Mouse (Mus musculus) stomach, embryonic 16.5 days (tissue): ENCODE data around the gene Acss2. TPM values are rescaled to one million over a fixed set of nuclear protein-coding genes. Genes with fewer than 3 reads are reported as not detected.

Source experiments
- ATAC-seq: fragments of 200-750 bp; cut with Nextera tagmentation; 2 replicates; pipeline ENCODE4 v1.8.0; 2017; ENCODE audit warnings: moderate number of reproducible peaks, moderate TSS enrichment; ENCODE audit not compliant: insufficient read depth, low FRiP score
- H3K27ac ChIP-seq: fragments of 300-500 bp; sonication (generic); 2 replicates; pipeline ENCODE4 v1.5.1; 2014; ENCODE audit warnings: low read length
- H3K27me3 ChIP-seq: fragments of 300-500 bp; sonication (generic); 2 replicates; pipeline ENCODE4 v1.6.1; 2014; ENCODE audit warnings: low read length, control low read depth, mixed read lengths; ENCODE audit not compliant: control insufficient read depth, insufficient read depth
- H3K36me3 ChIP-seq: fragments of 300-500 bp; sonication (generic); 2 replicates; pipeline ENCODE4 v1.6.1; 2014; ENCODE audit warnings: low read length; ENCODE audit not compliant: control insufficient read depth, insufficient read depth
- H3K4me1 ChIP-seq: fragments of 300-500 bp; sonication (generic); 2 replicates; pipeline ENCODE4 v1.6.1; 2014; ENCODE audit warnings: low read length, control low read depth, mixed read lengths; ENCODE audit not compliant: control insufficient read depth, insufficient read depth
- H3K4me2 ChIP-seq: fragments of 300-500 bp; sonication (generic); 2 replicates; pipeline ENCODE4 v1.6.1; 2014; ENCODE audit warnings: low read depth, low read length, mixed read lengths
- H3K4me3 ChIP-seq: fragments of 300-500 bp; sonication (generic); replicated peaks from 2 replicates; pipeline ENCODE4 v1.5.1; 2014; ENCODE audit warnings: mild to moderate bottlenecking, low read length
- H3K9ac ChIP-seq: fragments of 300-500 bp; sonication (generic); 2 replicates; pipeline ENCODE4 v1.6.1; 2014; ENCODE audit warnings: low read length
- H3K9me3 ChIP-seq: fragments of 300-500 bp; sonication (generic); replicated peaks from 2 replicates; pipeline ENCODE4 v1.6.1; 2016; ENCODE audit warnings: low read length, control low read depth; ENCODE audit not compliant: control insufficient read depth
- WGBS: fragments of 180-500 bp; shearing (Covaris S2); extraction: QIAGEN DNeasy Blood & Tissue Kit; methylation state at CpG from one replicate; pipeline ENCODE4 v1.1.7; 2014; 5-methylcytosine and 5-hydroxymethylcytosine counted together
- polyA plus RNA-seq: library from polyadenylated mRNA; unstranded; fragments of >200 nt; fragmentation: Nextera tagmentation; extraction: Ambion mirVana; gene quantifications from 2 replicates; pipeline ENCODE4 v1.2.1, GENCODE M21; 2015

Gene Acss2
- polyA plus RNA-seq, 1 experiment from 2014 or later, result 15.4 TPM

- Histone ChIP-seq H3K27me3 (no peaks in the 10 kb centered on the region; the same call in 1 of the 2 replicates), H3K9ac (no peak overlapping the region), H3K27ac (no peak overlapping the region), H3K4me3 (no peak overlapping the region), H3K4me2 (no peak overlapping the region), H3K9me3 (no peaks in the 10 kb centered on the region), H3K36me3 (no peaks in the 10 kb centered on the region), H3K4me1 (peaks cover 5% of the 10 kb centered on the region; the same call in 1 of the 2 replicates)
- no peak for ATAC-seq
- 84% methylated on average over 9 of the region's 9 CpGs for WGBS
Observed at GRCm38 (mm10) chr2:155611834-155612550, 94.2 kb downstream of the Acss2 start.

GRCm38 (mm10) chr2:155613326-155613755 is 95.6 kb downstream of the Acss2 start:
- ATAC-seq, result peak; percentile 94
- H3K9me3 ChIP-seq, result no peaks in the 10 kb centered on the region
- H3K27me3 ChIP-seq, result no peaks in the 10 kb centered on the region; the same call in 1 of the 2 replicates
- WGBS, result 3% methylated on average over 20 of the region's 20 CpGs
- no peaks in the 10 kb centered on the region for H3K36me3 ChIP-seq
- peaks cover 5% of the 10 kb centered on the region; the same call in 1 of the 2 replicates for H3K4me1 ChIP-seq
- H3K4me2 ChIP-seq, result peak overlapping the region; percentile 45
- peak overlapping the region; percentile 21 for H3K4me3 ChIP-seq
- H3K9ac ChIP-seq, result peak overlapping the region; percentile 15; the same call in 1 of the 2 replicates
- H3K27ac ChIP-seq, result no peak overlapping the region

GRCm38 (mm10) chr2:155613953-155614352 is 96.2 kb downstream of the Acss2 start:
- no peaks in the 10 kb centered on the region for H3K9me3 ChIP-seq
- H3K9ac ChIP-seq, result peak overlapping the region; percentile 15; the same call in 1 of the 2 replicates
- H3K4me3 ChIP-seq, result peak overlapping the region; percentile 21; the same call in 1 of the 2 replicates
- no peak overlapping the region for H3K27ac ChIP-seq
- ATAC-seq, result no peak
- H3K36me3 ChIP-seq, result no peaks in the 10 kb centered on the region
- H3K4me2 ChIP-seq, result peak overlapping the region; percentile 45
- H3K27me3 ChIP-seq, result no peaks in the 10 kb centered on the region; the same call in 1 of the 2 replicates
- 54% methylated on average over 8 of the region's 8 CpGs for WGBS
- H3K4me1 ChIP-seq, result peaks cover 5% of the 10 kb centered on the region; the same call in 1 of the 2 replicates

GRCm38 (mm10) chr2:155616971-155617370 is 99.2 kb downstream of the Acss2 start:
- ATAC-seq, result no peak
- no peaks in the 10 kb centered on the region for H3K36me3 ChIP-seq
- H3K4me1 ChIP-seq, result peaks cover 5% of the 10 kb centered on the region; the same call in 1 of the 2 replicates
- H3K4me2 ChIP-seq, result no peak overlapping the region
- no peak overlapping the region for H3K9ac ChIP-seq
- H3K9me3 ChIP-seq, result no peaks in the 10 kb centered on the region
- no peak overlapping the region for H3K27ac ChIP-seq
- WGBS, result 42% methylated on average over 6 of the region's 6 CpGs
- no peaks in the 10 kb centered on the region; the same call in 1 of the 2 replicates for H3K27me3 ChIP-seq
- H3K4me3 ChIP-seq, result no peak overlapping the region

- WGBS, result 15% methylated on average over 8 of the region's 8 CpGs
- Histone ChIP-seq H3K9ac (no peak overlapping the region), H3K27ac (no peak overlapping the region), H3K27me3 (no peaks in the 10 kb centered on the region), H3K4me1 (no peaks in the 10 kb centered on the region), H3K4me3 (no peak overlapping the region), H3K36me3 (no peaks in the 10 kb centered on the region), H3K4me2 (no peak overlapping the region), H3K9me3 (no peaks in the 10 kb centered on the region)
- ATAC-seq, result peak; percentile 57; the same call in 1 of the 2 replicates
Observed at GRCm38 (mm10) chr2:155619817-155620216, 102.1 kb downstream of the Acss2 start.

- Histone ChIP-seq H3K4me2 (no peak overlapping the region), H3K9ac (no peak overlapping the region), H3K27ac (no peak overlapping the region), H3K27me3 (no peaks in the 10 kb centered on the region), H3K36me3 (no peaks in the 10 kb centered on the region), H3K9me3 (no peaks in the 10 kb centered on the region), H3K4me3 (no peak overlapping the region), H3K4me1 (no peaks in the 10 kb centered on the region)
- 28% methylated on average over 11 of the region's 11 CpGs for WGBS
- ATAC-seq, result no peak
Observed at GRCm38 (mm10) chr2:155622606-155623005, 104.9 kb downstream of the Acss2 start.

GRCm38 (mm10) chr2:155623996-155624395 is 106.2 kb downstream of the Acss2 start:
- H3K27me3 ChIP-seq, result peaks cover 5% of the 10 kb centered on the region; the same call in 1 of the 2 replicates
- no peak overlapping the region for H3K27ac ChIP-seq
- no peaks in the 10 kb centered on the region for H3K36me3 ChIP-seq
- ATAC-seq, result no peak
- H3K4me1 ChIP-seq, result no peaks in the 10 kb centered on the region
- H3K4me3 ChIP-seq, result no peak overlapping the region
- H3K9me3 ChIP-seq, result no peaks in the 10 kb centered on the region
- no peak overlapping the region for H3K4me2 ChIP-seq
- 73% methylated on average over 6 of the region's 6 CpGs for WGBS
- H3K9ac ChIP-seq, result no peak overlapping the region

- peaks cover 5% of the 10 kb centered on the region for H3K4me1 ChIP-seq
- no peak overlapping the region for H3K4me3 ChIP-seq
- no peak overlapping the region for H3K27ac ChIP-seq
- H3K27me3 ChIP-seq, result peaks cover 8% of the 10 kb centered on the region
- no peaks in the 10 kb centered on the region for H3K36me3 ChIP-seq
- 40% methylated on average over 10 of the region's 10 CpGs for WGBS
- H3K9me3 ChIP-seq, result no peaks in the 10 kb centered on the region
- ATAC-seq, result no peak
- H3K4me2 ChIP-seq, result no peak overlapping the region
- H3K9ac ChIP-seq, result no peak overlapping the region
Observed at GRCm38 (mm10) chr2:155624730-155625129, 107.0 kb downstream of the Acss2 start.

GRCm38 (mm10) chr2:155626277-155626676 is 108.5 kb downstream of the Acss2 start:
- Histone ChIP-seq H3K9me3 (no peaks in the 10 kb centered on the region), H3K27ac (no peak overlapping the region), H3K4me1 (peaks cover 5% of the 10 kb centered on the region), H3K4me3 (no peak overlapping the region), H3K36me3 (no peaks in the 10 kb centered on the region), H3K27me3 (peaks cover 21% of the 10 kb centered on the region), H3K9ac (no peak overlapping the region), H3K4me2 (no peak overlapping the region)
- no peak for ATAC-seq
- WGBS, result 51% methylated on average over 15 of the region's 15 CpGs
